Mouse (Mus musculus): ENCODE results near the gene Tcam1.

- no peak for TF ChIP-seq GATA1 (IDR thresholded peaks at IDR 0.05; ENCODE audit: borderline replicate concordance, low read length)
- TF ChIP-seq FLI1 (IDR thresholded peaks at IDR 0.05; ENCODE audit: low read length): no peak
Observed at GRCm38 (mm10) chr11:106289369-106289768, 12.9 kb downstream of the Tcam1 start.
